Mouse (Mus musculus): ENCODE data around the gene Cmip.

Cmip gene

DNA sequence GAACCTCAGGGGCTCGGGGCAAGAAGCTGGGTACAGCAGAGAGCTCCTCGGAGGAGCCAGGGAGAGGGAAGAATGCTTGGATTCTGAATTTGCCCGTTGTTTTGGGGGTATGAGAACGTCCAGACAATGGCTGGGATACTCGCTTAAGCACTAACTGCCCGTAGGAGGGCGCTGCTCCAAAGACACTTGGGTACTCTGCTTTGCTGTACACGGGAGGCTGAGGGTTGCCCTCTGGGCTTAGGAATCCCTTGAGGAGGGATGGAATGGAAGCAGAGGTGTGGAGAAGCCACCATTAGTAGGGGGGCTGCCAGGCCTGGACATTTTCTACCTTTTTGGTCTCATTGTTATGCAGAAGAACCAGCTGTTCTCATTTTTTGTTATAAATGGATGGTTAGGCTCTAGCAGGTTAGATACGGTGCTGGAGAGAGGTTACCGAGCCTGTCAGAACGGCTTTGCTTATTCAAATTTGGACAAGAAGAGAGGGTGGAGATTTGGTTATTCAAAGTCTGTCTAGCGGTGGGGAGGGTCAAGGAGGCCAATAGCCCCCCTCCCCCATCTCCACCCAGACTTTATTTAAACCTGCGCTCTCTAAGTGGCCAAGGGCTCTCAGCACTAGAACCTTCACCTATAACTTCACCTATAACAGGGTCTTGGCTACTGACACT lies 246.7 kb downstream of the Cmip start:
- no peak for DNase-seq (ENCODE audit: low spot score)

GRCm38 (mm10) chr8:117507703-117508102 lies 250.8 kb downstream of the Cmip start:
- DNase-seq (ENCODE audit: low spot score) = no peak
